10 mouse cellular contexts compared by ENCODE assay signal in the genomic region with DNA sequence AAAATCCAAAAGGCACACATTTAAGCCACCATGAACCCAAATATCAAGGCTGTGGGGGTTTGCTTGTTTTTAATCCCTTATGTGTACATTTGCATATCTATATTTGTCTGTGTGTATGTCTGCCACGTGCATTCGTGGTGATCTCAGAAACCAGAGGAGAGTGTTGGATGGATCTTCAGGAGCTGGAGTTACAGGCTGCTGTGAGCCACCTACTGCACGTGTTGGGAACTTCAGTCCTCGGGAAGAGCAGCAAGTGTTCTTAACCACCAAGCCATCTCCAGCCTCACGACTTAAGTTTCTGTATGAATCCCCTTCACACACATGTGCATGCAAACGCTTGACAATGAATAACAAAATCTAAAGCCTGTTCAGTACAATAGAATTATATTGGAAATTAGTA. TPM values are rescaled to one million over a fixed set of nuclear protein-coding genes. Genes with fewer than 3 reads are reported as not detected.
DNase-seq lines count a peak whose midpoint lies in the region; ATAC-seq lines count a peak whose summit lies in the region.
"Had no signal": no experiment of that assay in that cellular context is flagged by ENCODE, and none has a peak within 500 bp of the region (broad histone marks: within the 10 kb centered on the region; RNA-seq: fewer than 3 reads in every experiment).

No protein-coding gene starts in this region.

- no peak for ATAC-seq in forebrain, embryonic 11.5 days (replicated peaks; ENCODE audit: low FRiP score)
- ATAC-seq in forebrain, embryonic 15.5 days (replicated peaks), result no peak
- ATAC-seq in midbrain, embryonic 14.5 days (ENCODE audit: low FRiP score, low TSS enrichment), result no peak
- no peak for ATAC-seq in midbrain, embryonic 15.5 days (replicated peaks)
- ATAC-seq in hematopoietic stem cell, adult 5-6 weeks (replicated peaks in 1 of 2; ENCODE audit: insufficient read depth in 1 of 2, low FRiP score in 2 of 2, low TSS enrichment in 1 of 2, low read depth in 1 of 2, poor library complexity in 2 of 2, severe bottlenecking in 2 of 2), result peak; percentile 53 to 73
- no peak for ATAC-seq in midbrain, embryonic 16.5 days

- H3K27ac ChIP-seq in forebrain, embryonic 11.5 days (ENCODE audit: low read depth, low read length), result no peak overlapping the region
- H3K27ac ChIP-seq in forebrain, embryonic 15.5 days (replicated peaks), result no peak overlapping the region
- no peak overlapping the region for H3K27ac ChIP-seq in midbrain, embryonic 14.5 days (replicated peaks; ENCODE audit: low read depth, low read length)
- no peak overlapping the region for H3K27ac ChIP-seq in midbrain, embryonic 15.5 days
- no peak overlapping the region for H3K27ac ChIP-seq in midbrain, embryonic 16.5 days (ENCODE audit: low read length)
- H3K27ac ChIP-seq: limb, embryonic 12.5 days had no signal

- WGBS in forebrain, embryonic 11.5 days, result 26% methylated on average over 6 of the region's 6 CpGs
- WGBS in forebrain, embryonic 15.5 days, result 19% methylated on average over 6 of the region's 6 CpGs
- 13% methylated on average over 6 of the region's 6 CpGs for WGBS in midbrain, embryonic 14.5 days
- WGBS in midbrain, embryonic 15.5 days, result 15% methylated on average over 6 of the region's 6 CpGs
- 10% methylated on average over 6 of the region's 6 CpGs for WGBS in midbrain, embryonic 16.5 days

- H3K4me1 ChIP-seq in forebrain, embryonic 11.5 days (replicated peaks; ENCODE audit: control insufficient read depth, insufficient read depth, low read length), result no peaks in the 10 kb centered on the region
- no peaks in the 10 kb centered on the region for H3K4me1 ChIP-seq in forebrain, embryonic 15.5 days
- no peaks in the 10 kb centered on the region for H3K4me1 ChIP-seq in midbrain, embryonic 14.5 days (ENCODE audit: control insufficient read depth, insufficient read depth, low read length)
- H3K4me1 ChIP-seq in midbrain, embryonic 15.5 days, result no peaks in the 10 kb centered on the region
- no peaks in the 10 kb centered on the region for H3K4me1 ChIP-seq in midbrain, embryonic 16.5 days (ENCODE audit: control insufficient read depth, insufficient read depth, low read length)

- H3K27me3 ChIP-seq in forebrain, embryonic 11.5 days (ENCODE audit: control insufficient read depth, insufficient read depth, low read length), result no peaks in the 10 kb centered on the region
- no peaks in the 10 kb centered on the region for H3K27me3 ChIP-seq in forebrain, embryonic 15.5 days
- no peaks in the 10 kb centered on the region for H3K27me3 ChIP-seq in midbrain, embryonic 14.5 days (ENCODE audit: control insufficient read depth, insufficient read depth, low read length)
- no peaks in the 10 kb centered on the region for H3K27me3 ChIP-seq in midbrain, embryonic 15.5 days (replicated peaks)
- no peaks in the 10 kb centered on the region for H3K27me3 ChIP-seq in midbrain, embryonic 16.5 days (ENCODE audit: control insufficient read depth, insufficient read depth, low read depth, low read length)

- DNase-seq in forebrain, embryonic 11.5 days (ENCODE audit: low spot score), result peak; percentile 56
- DNase-seq in midbrain, embryonic 14.5 days, result peak; percentile 75
- peak; percentile 56 for DNase-seq in retina, embryonic 14.5 days (ENCODE audit: low spot score)
- DNase-seq in natural killer cell, adult 2 months (ENCODE audit: low spot score in 2 of 2), result no peak

- H3K9me3 ChIP-seq in forebrain, embryonic 11.5 days (ENCODE audit: control insufficient read depth, low read length), result no peaks in the 10 kb centered on the region
- no peaks in the 10 kb centered on the region for H3K9me3 ChIP-seq in forebrain, embryonic 15.5 days
- H3K9me3 ChIP-seq in midbrain, embryonic 14.5 days (ENCODE audit: control insufficient read depth, low read length), result no peaks in the 10 kb centered on the region
- H3K9me3 ChIP-seq in midbrain, embryonic 15.5 days, result no peaks in the 10 kb centered on the region
- H3K9me3 ChIP-seq in midbrain, embryonic 16.5 days (replicated peaks; ENCODE audit: control insufficient read depth, low read length, poor library complexity, severe bottlenecking), result no peaks in the 10 kb centered on the region
- H3K9me3 ChIP-seq: limb, embryonic 12.5 days had no signal

- no peak overlapping the region for H3K4me3 ChIP-seq in forebrain, embryonic 11.5 days (ENCODE audit: low read depth, low read length)
- H3K4me3 ChIP-seq in forebrain, embryonic 15.5 days, result no peak overlapping the region
- H3K4me3 ChIP-seq in midbrain, embryonic 14.5 days (replicated peaks; ENCODE audit: low read depth, low read length), result no peak overlapping the region
- no peak overlapping the region for H3K4me3 ChIP-seq in midbrain, embryonic 15.5 days
- H3K4me3 ChIP-seq in midbrain, embryonic 16.5 days (ENCODE audit: low read depth, low read length), result no peak overlapping the region
- H3K4me3 ChIP-seq: limb, embryonic 12.5 days had no signal

- no peaks in the 10 kb centered on the region for H3K36me3 ChIP-seq in forebrain, embryonic 11.5 days (ENCODE audit: control insufficient read depth, insufficient read depth, low read length)
- H3K36me3 ChIP-seq in forebrain, embryonic 15.5 days, result no peaks in the 10 kb centered on the region
- no peaks in the 10 kb centered on the region for H3K36me3 ChIP-seq in midbrain, embryonic 14.5 days (ENCODE audit: control insufficient read depth, insufficient read depth, low read length)
- H3K36me3 ChIP-seq in midbrain, embryonic 15.5 days (replicated peaks), result no peaks in the 10 kb centered on the region
- no peaks in the 10 kb centered on the region for H3K36me3 ChIP-seq in midbrain, embryonic 16.5 days (ENCODE audit: control insufficient read depth, insufficient read depth, low read length)
- H3K36me3 ChIP-seq: limb, embryonic 12.5 days had no signal

- H3K9ac ChIP-seq in forebrain, embryonic 11.5 days (ENCODE audit: low read length), result no peak overlapping the region
- no peak overlapping the region for H3K9ac ChIP-seq in forebrain, embryonic 15.5 days (replicated peaks)
- H3K9ac ChIP-seq in midbrain, embryonic 14.5 days (replicated peaks; ENCODE audit: low read length), result no peak overlapping the region
- H3K9ac ChIP-seq in midbrain, embryonic 15.5 days, result no peak overlapping the region
- no peak overlapping the region for H3K9ac ChIP-seq in midbrain, embryonic 16.5 days (ENCODE audit: low read depth, low read length)
- H3K9ac ChIP-seq: limb, embryonic 12.5 days had no signal

- H3K4me2 ChIP-seq in forebrain, embryonic 11.5 days (ENCODE audit: low read depth, low read length, severe bottlenecking), result no peak overlapping the region
- no peak overlapping the region for H3K4me2 ChIP-seq in forebrain, embryonic 15.5 days (replicated peaks)
- H3K4me2 ChIP-seq in midbrain, embryonic 14.5 days (ENCODE audit: low read length), result no peak overlapping the region
- H3K4me2 ChIP-seq in midbrain, embryonic 15.5 days, result no peak overlapping the region
- H3K4me2 ChIP-seq in midbrain, embryonic 16.5 days (ENCODE audit: low read length), result no peak overlapping the region
- H3K4me2 ChIP-seq: limb, embryonic 12.5 days had no signal

RNA-seq across cellular contexts. Expression of a gene that starts 7.9 kb away (rescaled TPM):
- polyA plus RNA-seq in forebrain, embryonic 11.5 days (2014; fragmentation: Nextera tagmentation; extraction: Ambion mirVana), result not detected in 2 replicates
- polyA plus RNA-seq in forebrain, embryonic 15.5 days (2015; fragmentation: Nextera tagmentation; extraction: Ambion mirVana), result not detected in 2 replicates
- not detected in 2 replicates for polyA plus RNA-seq in midbrain, embryonic 14.5 days (2014; fragmentation: Nextera tagmentation; extraction: Ambion mirVana)
- not detected in 2 replicates for polyA plus RNA-seq in midbrain, embryonic 15.5 days (2015; fragmentation: Nextera tagmentation; extraction: Ambion mirVana)
- total RNA-seq in hematopoietic stem cell, adult 5-6 weeks (2017), result 0.69 and 2.3 TPM in 2 replicates
- polyA plus RNA-seq in midbrain, embryonic 16.5 days (2015; fragmentation: Nextera tagmentation; extraction: Ambion mirVana), result not detected in 2 replicates
- total RNA-seq: ES-E14 had no signal
- polyA plus RNA-seq: limb, embryonic 12.5 days had no signal

RNA-seq across cellular contexts. Expression of a gene that starts 45.4 kb away (rescaled TPM):
- polyA plus RNA-seq in forebrain, embryonic 11.5 days (2014; fragmentation: Nextera tagmentation; extraction: Ambion mirVana), result 2.0 and 2.4 TPM in 2 replicates
- polyA plus RNA-seq in forebrain, embryonic 15.5 days (2015; fragmentation: Nextera tagmentation; extraction: Ambion mirVana), result 1.1 and 1.5 TPM in 2 replicates
- 0.70 and 1.8 TPM in 2 replicates for polyA plus RNA-seq in midbrain, embryonic 14.5 days (2014; fragmentation: Nextera tagmentation; extraction: Ambion mirVana)
- 1.5 and 1.6 TPM in 2 replicates for polyA plus RNA-seq in midbrain, embryonic 15.5 days (2015; fragmentation: Nextera tagmentation; extraction: Ambion mirVana)
- total RNA-seq in hematopoietic stem cell, adult 5-6 weeks (2017), result 63.1 and 74.7 TPM in 2 replicates
- 1.2 and 1.6 TPM in 2 replicates for polyA plus RNA-seq in midbrain, embryonic 16.5 days (2015; fragmentation: Nextera tagmentation; extraction: Ambion mirVana)

Comparison
In these comparisons a context has a peak if more than half of its experiments do, and no peak if none do; other contexts are left out.
1. ATAC-seq: peak in hematopoietic stem cell, adult 5-6 weeks (2 of 2); none in forebrain, embryonic 11.5 days (single experiment), forebrain, embryonic 15.5 days (single experiment), midbrain, embryonic 14.5 days (single experiment), midbrain, embryonic 15.5 days (single experiment) and midbrain, embryonic 16.5 days (single experiment).
2. DNase-seq: peak in forebrain, embryonic 11.5 days (single experiment), midbrain, embryonic 14.5 days (single experiment) and retina, embryonic 14.5 days (single experiment); none in natural killer cell, adult 2 months (0 of 2).